Mouse (Mus musculus) forebrain, embryonic 10.5 days (tissue): Measurements from ENCODE around the gene Gm8267. TPM values are rescaled to one million over a fixed set of nuclear protein-coding genes. Genes with fewer than 3 reads are reported as not detected.
"Not testable (repeated sequence)": the region's sequence is repeated elsewhere in the genome, so short reads cannot be mapped to it uniquely, and the experiment has no call there.

Experiments
- DNase-seq: peaks from one replicate; pipeline ENCODE4 v3.0.0-alpha.2; 2017; ENCODE audit warnings: low spot score; ENCODE audit errors: extremely low spot score
- H3K27ac ChIP-seq: fragments of 300-500 bp; sonication (generic); 2 replicates; pipeline ENCODE4 v1.5.1; 2016; ENCODE audit warnings: mild to moderate bottlenecking
- H3K27me3 ChIP-seq: fragments of 300-500 bp; sonication (generic); 2 replicates; pipeline ENCODE4 v1.6.1; 2016; ENCODE audit warnings: mild to moderate bottlenecking; ENCODE audit not compliant: poor library complexity, severe bottlenecking
- H3K36me3 ChIP-seq: fragments of 300-500 bp; sonication (generic); replicated peaks from 2 replicates; pipeline ENCODE4 v1.6.1; 2016; ENCODE audit warnings: mild to moderate bottlenecking, moderate library complexity
- H3K4me1 ChIP-seq: fragments of 300-500 bp; sonication (generic); 2 replicates; pipeline ENCODE4 v1.6.1; 2016
- H3K4me3 ChIP-seq: fragments of 300-500 bp; sonication (generic); 2 replicates; pipeline ENCODE4 v1.5.1; 2016; ENCODE audit warnings: mild to moderate bottlenecking, moderate library complexity
- H3K9me3 ChIP-seq: fragments of 300-500 bp; sonication (generic); 2 replicates; pipeline ENCODE4 v1.6.1; 2016; ENCODE audit warnings: mild to moderate bottlenecking, moderate library complexity
- WGBS: fragments of 180-500 bp; shearing (Covaris S2); methylation state at CpG from one replicate; pipeline ENCODE4 v1.1.7; 2016; 5-methylcytosine and 5-hydroxymethylcytosine counted together
- polyA plus RNA-seq: library from polyadenylated mRNA; unstranded; fragments of >200 nt; fragmentation: Nextera tagmentation; extraction: Ambion mirVana; gene quantifications from 2 replicates; pipeline ENCODE4 v1.2.1, GENCODE M21; 2016

The Gm8267 gene
- polyA plus RNA-seq, result not detected in 2 replicates

DNA sequence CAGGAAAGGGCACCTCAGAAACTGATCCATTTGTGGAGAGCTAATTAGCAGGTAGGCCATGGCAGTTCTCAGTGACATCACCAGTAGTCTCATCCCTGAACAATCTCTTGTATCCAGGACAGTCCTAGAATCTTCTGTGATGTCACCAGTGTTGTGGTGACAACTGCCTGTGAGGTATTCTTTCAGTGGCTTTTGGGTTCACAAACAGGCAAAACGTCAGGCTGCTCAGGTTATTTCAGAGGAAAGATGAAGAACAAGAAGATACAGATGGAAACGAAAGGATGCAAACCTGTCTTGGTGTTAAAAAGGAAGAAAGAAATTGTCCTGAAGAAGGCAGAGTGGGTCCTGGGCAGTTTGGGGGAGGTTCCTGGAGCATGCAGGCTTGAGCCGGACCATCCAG, at the start of gene Gm8267:
Gm8267 (minus strand) TSS at position 101 of the 400 bp plus-strand sequence.
- 85% methylated on average over 3 of the region's 3 CpGs for WGBS
- Histone ChIP-seq H3K9me3 (no peaks in the 10 kb centered on the region), H3K27ac (no peak within 1 kb of the TSS), H3K36me3 (no peaks in the 10 kb centered on the region), H3K4me3 (no peak within 1 kb of the TSS), H3K27me3 (no peaks in the 10 kb centered on the region), H3K4me1 (no peaks in the 10 kb centered on the region)
- no peak for DNase-seq

DNA sequence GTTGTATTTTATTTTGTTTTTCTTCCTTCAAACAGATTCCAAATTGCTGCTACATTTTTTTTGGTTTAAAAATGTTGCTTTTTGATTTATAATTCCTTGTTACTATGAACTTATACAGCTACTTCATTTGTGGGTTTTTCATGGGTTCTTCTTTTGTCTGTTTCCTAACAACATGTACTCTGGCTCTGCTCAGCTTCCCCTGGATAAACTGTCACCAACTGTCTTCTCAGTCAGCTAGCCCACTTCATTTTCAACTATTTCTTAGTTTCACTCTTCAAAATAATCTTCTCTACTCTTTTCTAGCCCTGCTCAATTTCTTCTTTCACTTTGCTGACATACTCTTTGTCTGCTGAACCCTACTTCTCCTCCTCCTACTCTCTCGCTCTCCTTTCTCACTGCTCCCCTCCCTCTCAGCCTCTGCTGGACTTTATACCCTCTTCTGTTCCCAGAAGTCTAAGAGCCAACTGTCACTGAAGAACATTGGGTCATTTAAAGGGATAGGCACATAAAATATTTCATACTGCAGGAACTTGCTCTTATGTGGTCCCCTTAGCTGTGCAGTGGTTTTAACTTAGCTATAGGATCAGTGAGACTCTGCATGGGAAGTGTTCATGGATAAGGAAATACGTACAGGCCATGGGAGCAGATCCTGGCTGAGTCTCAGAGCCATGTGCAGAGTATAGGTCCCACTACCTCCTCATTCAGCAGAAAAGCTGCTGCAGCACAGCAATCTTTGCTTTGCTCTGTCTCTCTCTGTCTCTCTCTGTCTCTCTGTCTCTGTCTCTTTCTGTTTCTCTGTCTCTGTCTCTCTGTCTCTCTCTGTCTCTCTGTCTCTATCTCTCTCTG, 39.6 kb upstream of the Gm8267 start:
- not testable (repeated sequence) for H3K4me1 ChIP-seq, H3K27ac ChIP-seq, H3K36me3 ChIP-seq, DNase-seq, H3K4me3 ChIP-seq, H3K9me3 ChIP-seq, H3K27me3 ChIP-seq
- 68% methylated on average over 2 of the region's 2 CpGs for WGBS

DNA sequence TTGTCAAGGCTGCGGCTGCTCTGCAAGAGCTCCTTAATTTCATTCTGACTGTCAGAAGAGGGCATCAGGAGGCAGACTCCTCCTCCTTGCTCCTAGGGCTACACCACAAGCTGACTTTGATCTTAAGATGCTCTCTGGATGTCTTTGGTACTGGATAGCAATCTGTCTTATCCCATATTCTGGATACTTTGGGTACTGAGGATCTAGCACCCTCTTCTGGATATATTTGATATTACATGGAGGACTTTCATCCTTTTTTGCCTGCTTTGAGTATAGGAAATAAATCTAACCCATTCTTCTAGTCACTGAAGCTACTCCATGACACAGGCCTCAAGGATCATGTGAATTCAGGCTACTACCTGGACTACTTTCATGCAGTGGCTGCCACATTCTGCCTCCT, 7.4 kb downstream of the Gm8267 start:
- H3K4me3 ChIP-seq, H3K27me3 ChIP-seq, H3K27ac ChIP-seq, DNase-seq, H3K9me3 ChIP-seq, H3K36me3 ChIP-seq, H3K4me1 ChIP-seq: not testable (repeated sequence)
- 67% methylated on average over 1 of the region's 1 CpGs for WGBS

DNA sequence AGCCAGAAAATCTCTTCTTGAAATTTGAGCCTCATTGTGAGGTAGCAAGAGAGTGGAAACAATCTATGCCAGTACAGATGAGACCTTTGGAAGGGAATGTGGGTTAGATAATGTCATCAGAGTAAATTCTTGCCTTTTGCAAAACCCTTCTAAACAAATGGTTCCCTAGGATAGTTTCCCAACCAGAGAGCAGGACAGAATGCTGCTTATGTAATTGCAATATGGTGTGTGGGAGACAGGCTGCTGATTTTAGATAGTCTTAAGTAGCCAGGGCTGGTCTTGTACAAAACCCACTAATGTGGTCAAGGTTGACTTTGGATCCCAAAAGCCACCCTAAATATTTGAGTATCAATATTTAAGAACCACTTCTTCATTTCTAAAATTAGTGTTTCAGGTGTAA, 19.4 kb downstream of the Gm8267 start:
- H3K4me1 ChIP-seq, H3K4me3 ChIP-seq, H3K36me3 ChIP-seq, H3K9me3 ChIP-seq, H3K27ac ChIP-seq, DNase-seq, H3K27me3 ChIP-seq: not testable (repeated sequence)

DNA sequence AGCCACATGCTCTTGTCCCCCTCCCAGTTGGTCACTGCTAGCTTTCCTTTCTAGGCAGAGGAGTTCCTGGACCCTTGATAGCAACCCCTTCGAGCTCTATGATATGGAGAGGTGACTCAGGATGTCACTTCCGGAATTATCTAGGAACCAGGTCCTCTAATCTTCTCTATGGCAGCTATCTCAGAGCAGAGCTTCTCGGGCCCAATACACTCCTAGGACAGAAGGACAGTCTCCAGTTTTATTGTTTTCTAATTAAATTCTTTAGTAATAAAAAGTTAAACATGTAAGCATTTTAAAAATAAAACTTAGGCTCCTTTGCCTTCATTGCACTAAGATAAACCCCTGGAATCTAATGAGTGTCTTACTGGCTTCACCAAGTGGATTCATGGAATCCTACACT, 43.8 kb downstream of the Gm8267 start, which contains the start of gene Gm8257:
Gm8257 (minus strand) TSS at position 101 of the 400 bp plus-strand sequence.
- not testable (repeated sequence) for H3K4me3 ChIP-seq, H3K27me3 ChIP-seq, H3K4me1 ChIP-seq, H3K36me3 ChIP-seq, H3K9me3 ChIP-seq, H3K27ac ChIP-seq, DNase-seq
- 87% methylated on average over 3 of the region's 3 CpGs for WGBS

Other genes with a start within 250 kb of the Gm8267 start
- gene Gm17093, start 232.1 kb downstream of the Gm8267 start, polyA plus RNA-seq, result not detected in 2 replicates
- not detected in 2 replicates for gene Gm8247, start 167.2 kb downstream of the Gm8267 start, polyA plus RNA-seq
- gene Gm5624, start 122.4 kb downstream of the Gm8267 start, polyA plus RNA-seq, result not detected in 2 replicates
- gene Gm8257, start 43.9 kb downstream of the Gm8267 start, polyA plus RNA-seq, result not detected in 2 replicates
- not detected in 2 replicates for gene Ptgdr, start 109.0 kb upstream of the Gm8267 start, polyA plus RNA-seq
- gene Ptger2, start 237.9 kb upstream of the Gm8267 start, polyA plus RNA-seq, result not detected in 2 replicates